ENCODE assay signal across 8 mouse cellular contexts in the genomic region with DNA sequence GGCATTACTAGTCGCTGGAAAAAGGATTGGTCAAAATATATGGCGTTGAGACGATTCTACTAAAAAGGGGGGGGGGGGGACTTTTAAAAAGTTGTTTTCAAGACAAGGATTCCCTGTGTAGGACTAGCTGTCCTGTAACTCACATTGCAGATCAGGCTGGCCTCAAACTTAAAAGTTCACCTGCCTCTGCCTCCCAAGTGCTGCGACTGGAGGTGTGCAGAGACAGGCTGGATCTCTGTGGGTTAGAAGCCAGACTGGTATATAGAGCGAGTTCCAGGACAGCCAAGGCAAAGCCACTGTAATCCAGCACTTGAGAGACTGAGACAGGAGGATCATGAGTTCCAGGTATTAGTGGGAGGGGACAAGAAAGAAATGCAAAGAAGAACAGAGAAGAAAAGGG. TPM values are rescaled to one million over a fixed set of nuclear protein-coding genes. Genes with fewer than 3 reads are reported as not detected.
DNase-seq lines count a peak whose midpoint lies in the region; ATAC-seq and TF ChIP-seq lines count a peak whose summit lies in the region.

No protein-coding gene starts in this region.

- H3K4me3 ChIP-seq in liver, embryonic 11.5 days (ENCODE audit: low read depth, low read length), result peak overlapping the region; percentile 93
- peak overlapping the region; percentile 95 for H3K4me3 ChIP-seq in embryonic facial prominence, embryonic 13.5 days
- peak overlapping the region; percentile 83 for H3K4me3 ChIP-seq in limb, embryonic 11.5 days (ENCODE audit: low read depth, low read length)
- H3K4me3 ChIP-seq in small intestine, adult 2 months (ENCODE audit: low read depth, low read length), result peak overlapping the region; percentile 97

- no peaks in the 10 kb centered on the region for H3K27me3 ChIP-seq in liver, embryonic 11.5 days (replicated peaks; ENCODE audit: control insufficient read depth, insufficient read depth, low read length)
- peaks cover 9% of the 10 kb centered on the region; the same call in 1 of the 2 replicates for H3K27me3 ChIP-seq in embryonic facial prominence, embryonic 13.5 days
- no peaks in the 10 kb centered on the region for H3K27me3 ChIP-seq in limb, embryonic 11.5 days (ENCODE audit: control insufficient read depth, insufficient read depth, low read length)
- no peaks in the 10 kb centered on the region for H3K27me3 ChIP-seq in small intestine, adult 2 months (ENCODE audit: control insufficient read depth, insufficient read depth, low read length)

- TF ChIP-seq CTCF in small intestine, adult 2 months (IDR thresholded peaks at IDR 0.05; ENCODE audit: extremely low read depth, insufficient read length, insufficient replicate concordance, low read depth, low read length), result no peak

- peak overlapping the region; percentile 17; the same call in 1 of the 2 replicates for H3K9ac ChIP-seq in liver, embryonic 11.5 days (ENCODE audit: low read depth, low read length)
- peak overlapping the region; percentile 98 for H3K9ac ChIP-seq in embryonic facial prominence, embryonic 13.5 days
- peak overlapping the region; percentile 96; the same call in 1 of the 2 replicates for H3K9ac ChIP-seq in limb, embryonic 11.5 days (ENCODE audit: low read length)

- TF ChIP-seq POLR2A in small intestine, adult 2 months (IDR thresholded peaks at IDR 0.05; ENCODE audit: low read depth, low read length), result no peak

- no peak for ATAC-seq in liver, embryonic 11.5 days (replicated peaks; ENCODE audit: low FRiP score)
- no peak for ATAC-seq in embryonic facial prominence, embryonic 13.5 days (ENCODE audit: insufficient number of reproducible peaks, insufficient read depth, low FRiP score, low TSS enrichment, low read depth)
- ATAC-seq in limb, embryonic 11.5 days (ENCODE audit: insufficient number of reproducible peaks, low FRiP score, low TSS enrichment, low read depth), result 0 out of 2 replicates have a peak, but pooled peaks have one; percentile 16

- no peaks in the 10 kb centered on the region for H3K9me3 ChIP-seq in liver, embryonic 11.5 days (ENCODE audit: control insufficient read depth, low read length)
- no peaks in the 10 kb centered on the region for H3K9me3 ChIP-seq in embryonic facial prominence, embryonic 13.5 days
- H3K9me3 ChIP-seq in limb, embryonic 11.5 days (ENCODE audit: control insufficient read depth, low read length), result no peaks in the 10 kb centered on the region

- no peak overlapping the region for H3K27ac ChIP-seq in liver, embryonic 11.5 days (ENCODE audit: low read depth, low read length)
- peak overlapping the region; percentile 48 for H3K27ac ChIP-seq in embryonic facial prominence, embryonic 13.5 days
- no peak overlapping the region for H3K27ac ChIP-seq in limb, embryonic 11.5 days (replicated peaks; ENCODE audit: low read depth, low read length)
- no peak overlapping the region for H3K27ac ChIP-seq in small intestine, adult 2 months (ENCODE audit: insufficient read depth, low read depth, low read length)

- WGBS in liver, embryonic 11.5 days, result 22% methylated on average over 5 of the region's 5 CpGs
- WGBS in embryonic facial prominence, embryonic 13.5 days, result 24% methylated on average over 5 of the region's 5 CpGs
- WGBS in limb, embryonic 11.5 days, result 20% methylated on average over 5 of the region's 5 CpGs
- WGBS in small intestine, adult 2 months, result 28% methylated on average over 5 of the region's 5 CpGs

- H3K4me1 ChIP-seq in liver, embryonic 11.5 days (replicated peaks; ENCODE audit: control insufficient read depth, insufficient read depth, low read length), result peaks cover 11% of the 10 kb centered on the region
- H3K4me1 ChIP-seq in embryonic facial prominence, embryonic 13.5 days, result peaks cover 18% of the 10 kb centered on the region
- no peaks in the 10 kb centered on the region for H3K4me1 ChIP-seq in limb, embryonic 11.5 days (ENCODE audit: control insufficient read depth, insufficient read depth, low read length)
- H3K4me1 ChIP-seq in small intestine, adult 2 months (ENCODE audit: control insufficient read depth, insufficient read depth, insufficient read length, low read length), result peaks cover 5% of the 10 kb centered on the region; the same call in 1 of the 2 replicates

- no peaks in the 10 kb centered on the region for H3K36me3 ChIP-seq in liver, embryonic 11.5 days (ENCODE audit: control insufficient read depth, insufficient read depth, low read length)
- no peaks in the 10 kb centered on the region for H3K36me3 ChIP-seq in embryonic facial prominence, embryonic 13.5 days
- H3K36me3 ChIP-seq in limb, embryonic 11.5 days (ENCODE audit: control insufficient read depth, insufficient read depth, low read length), result no peaks in the 10 kb centered on the region
- H3K36me3 ChIP-seq in small intestine, adult 2 months (ENCODE audit: control insufficient read depth, insufficient read depth, low read length), result no peaks in the 10 kb centered on the region

- no peak for DNase-seq in liver, embryonic 11.5 days (ENCODE audit: low spot score)
- DNase-seq in liver, result no peak
- DNase-seq in limb, embryonic 11.5 days (ENCODE audit: low spot score), result peak; percentile 27
- no peak for DNase-seq in urinary bladder, adult 18-20 months (ENCODE audit: low spot score in 2 of 2)
- no peak for DNase-seq in adrenal gland, adult 8-10 months
- no peak for DNase-seq in kidney, postnatal 14 days

- peak overlapping the region; percentile 57 for H3K4me2 ChIP-seq in liver, embryonic 11.5 days
- H3K4me2 ChIP-seq in embryonic facial prominence, embryonic 13.5 days, result peak overlapping the region; percentile 87
- peak overlapping the region; percentile 42 for H3K4me2 ChIP-seq in limb, embryonic 11.5 days (ENCODE audit: low read depth, severe bottlenecking)

RNA-seq across cellular contexts. Expression of a gene that starts 0.6 kb away (rescaled TPM):
- 18.8 and 19.0 TPM in 2 replicates for polyA plus RNA-seq in liver, embryonic 11.5 days (2014; fragmentation: Nextera tagmentation; extraction: Ambion mirVana)
- polyA plus RNA-seq in embryonic facial prominence, embryonic 13.5 days (2015; fragmentation: Nextera tagmentation; extraction: Ambion mirVana), result 32.4 and 34.1 TPM in 2 replicates
- 23.5 and 24.0 TPM in 2 replicates for polyA plus RNA-seq in limb, embryonic 11.5 days (2014; fragmentation: Nextera tagmentation; extraction: Ambion mirVana)
- 0.83 and 1.2 TPM in 2 replicates for polyA plus RNA-seq in small intestine, adult 2 months (2012; rRNA removed)
- total RNA-seq in adrenal gland, adult 8-10 months (2022), result 10 to 100 TPM; 13.5 to 21.6 (median 17.0) TPM

Comparison
In these comparisons a context has a peak if more than half of its experiments do, and no peak if none do; other contexts are left out.
1. H3K9ac ChIP-seq: peak in every context shown above with its lines; median percentile 98 in embryonic facial prominence, embryonic 13.5 days; 96 in limb, embryonic 11.5 days; 17 in liver, embryonic 11.5 days.